Mouse (Mus musculus) kidney, embryonic 15.5 days (tissue): Measurements from ENCODE around the gene Tnni2. TPM values are rescaled to one million over a fixed set of nuclear protein-coding genes. Genes with fewer than 3 reads are reported as not detected.
"Not testable (repeated sequence)": the region's sequence is repeated elsewhere in the genome, so short reads cannot be mapped to it uniquely, and the experiment has no call there.

Source experiments
- ATAC-seq: fragments of 200-750 bp; cut with Nextera tagmentation; replicated peaks from 2 replicates; pipeline ENCODE4 v1.8.0; 2017; ENCODE audit warnings: moderate TSS enrichment; ENCODE audit not compliant: low FRiP score
- H3K27ac ChIP-seq: fragments of 300-500 bp; sonication (generic); 2 replicates; pipeline ENCODE4 v1.5.1; 2015; ENCODE audit warnings: mild to moderate bottlenecking, inconsistent platforms
- H3K27me3 ChIP-seq: fragments of 300-500 bp; sonication (generic); 2 replicates; pipeline ENCODE4 v1.6.1; 2015; ENCODE audit warnings: inconsistent platforms
- H3K36me3 ChIP-seq: fragments of 300-500 bp; sonication (generic); 2 replicates; pipeline ENCODE4 v1.6.1; 2015; ENCODE audit warnings: inconsistent platforms
- H3K4me1 ChIP-seq: fragments of 300-500 bp; sonication (generic); 2 replicates; pipeline ENCODE4 v1.6.1; 2015; ENCODE audit warnings: inconsistent platforms
- H3K4me2 ChIP-seq: fragments of 300-500 bp; sonication (generic); 2 replicates; pipeline ENCODE4 v1.6.1; 2015; ENCODE audit warnings: moderate library complexity, mild to moderate bottlenecking, inconsistent platforms
- H3K4me3 ChIP-seq: fragments of 300-500 bp; sonication (generic); replicated peaks from 2 replicates; pipeline ENCODE4 v1.5.1; 2015; ENCODE audit warnings: mild to moderate bottlenecking, inconsistent platforms
- H3K9ac ChIP-seq: fragments of 300-500 bp; sonication (generic); 2 replicates; pipeline ENCODE4 v1.6.1; 2015; ENCODE audit warnings: mild to moderate bottlenecking, inconsistent platforms
- H3K9me3 ChIP-seq: fragments of 300-500 bp; sonication (generic); replicated peaks from 2 replicates; pipeline ENCODE4 v1.6.1; 2016; ENCODE audit warnings: inconsistent platforms
- WGBS: fragments of 180-500 bp; shearing (Covaris S2); methylation state at CpG from one replicate; pipeline ENCODE4 v1.1.7; 2015; ENCODE audit warnings: mixed read lengths; 5-methylcytosine and 5-hydroxymethylcytosine counted together
- polyA plus RNA-seq: library from polyadenylated mRNA; unstranded; fragments of >200 nt; fragmentation: Nextera tagmentation; extraction: Ambion mirVana; gene quantifications from 2 replicates; pipeline ENCODE4 v1.2.1, GENCODE M21; 2015

Gene Tnni2
- 19.0 and 45.8 TPM in 2 replicates for polyA plus RNA-seq

GRCm38 (mm10) chr7:142441585-142441984 lies at the start of gene Tnni2:
TSS of gene Tnni2 (plus strand) at chr7:142441808.
- H3K27me3 ChIP-seq = no peaks in the 10 kb centered on the region
- 72% methylated on average over 9 of the region's 9 CpGs for WGBS

GRCm38 (mm10) chr7:142393191-142393590 lies 48.4 kb upstream of the Tnni2 start:
- H3K27me3 ChIP-seq = no peaks in the 10 kb centered on the region
- H3K4me1 ChIP-seq = peaks cover 23% of the 10 kb centered on the region
- H3K36me3 ChIP-seq = no peaks in the 10 kb centered on the region
- H3K4me3 ChIP-seq = no peak overlapping the region
- no peak; the same call in 1 of the 2 replicates for ATAC-seq
- no peak overlapping the region for H3K4me2 ChIP-seq
- WGBS = 15% methylated on average over 4 of the region's 4 CpGs
- no peak overlapping the region for H3K9ac ChIP-seq
- no peaks in the 10 kb centered on the region for H3K9me3 ChIP-seq
- H3K27ac ChIP-seq = peak overlapping the region; percentile 46

More at GRCm38 (mm10) chr7:142441585-142441984, at the start of gene Tnni2:
- Histone ChIP-seq H3K27ac (peak within 1 kb of the TSS; percentile 55), H3K9ac (0 out of 2 replicates have a peak within 1 kb of the TSS, but pooled peaks have one; percentile 15), H3K9me3 (no peaks in the 10 kb centered on the region), H3K36me3 (no peaks in the 10 kb centered on the region), H3K4me1 (peaks cover 27% of the 10 kb centered on the region), H3K4me3 (no peak within 1 kb of the TSS), H3K4me2 (no peak within 1 kb of the TSS)
- ATAC-seq = no peak

- Histone ChIP-seq H3K27ac (peak overlapping the region; percentile 46), H3K27me3 (no peaks in the 10 kb centered on the region), H3K4me3 (no peak overlapping the region), H3K4me1 (peaks cover 29% of the 10 kb centered on the region), H3K9ac (no peak overlapping the region), H3K36me3 (no peaks in the 10 kb centered on the region), H3K4me2 (no peak overlapping the region), H3K9me3 (no peaks in the 10 kb centered on the region)
- 62% methylated on average over 6 of the region's 6 CpGs for whole genome bisulfite sequencing
- ATAC-seq = no peak
These were observed 47.1 kb upstream of the Tnni2 start for GRCm38 (mm10) chr7:142394261-142395190.

GRCm38 (mm10) chr7:142395472-142395871 lies 46.1 kb upstream of the Tnni2 start:
- Histone ChIP-seq H3K9me3 (no peaks in the 10 kb centered on the region), H3K4me3 (no peak overlapping the region), H3K27me3 (no peaks in the 10 kb centered on the region), H3K27ac (no peak overlapping the region), H3K4me1 (peaks cover 39% of the 10 kb centered on the region), H3K9ac (no peak overlapping the region), H3K4me2 (no peak overlapping the region), H3K36me3 (no peaks in the 10 kb centered on the region)
- ATAC-seq = no peak
- WGBS = 91% methylated on average over 4 of the region's 4 CpGs

GRCm38 (mm10) chr7:142396611-142397010 lies 45.0 kb upstream of the Tnni2 start:
- Histone ChIP-seq H3K4me2 (no peak overlapping the region), H3K27me3 (no peaks in the 10 kb centered on the region)
- no peak for ATAC-seq

GRCm38 (mm10) chr7:142398052-142398451 lies 43.6 kb upstream of the Tnni2 start:
- 64% methylated on average over 2 of the region's 2 CpGs for WGBS
- H3K4me1 ChIP-seq = peaks cover 44% of the 10 kb centered on the region
- H3K36me3 ChIP-seq = no peaks in the 10 kb centered on the region
- no peak overlapping the region for H3K9ac ChIP-seq
- no peak overlapping the region for H3K4me3 ChIP-seq
- no peaks in the 10 kb centered on the region for H3K27me3 ChIP-seq
- ATAC-seq = 0 out of 2 replicates have a peak, but pooled peaks have one; percentile 20
- H3K9me3 ChIP-seq = no peaks in the 10 kb centered on the region
- no peak overlapping the region for H3K4me2 ChIP-seq
- peak overlapping the region; percentile 70 for H3K27ac ChIP-seq

More at GRCm38 (mm10) chr7:142396611-142397010, 45.0 kb upstream of the Tnni2 start:
- 94% methylated on average over 1 of the region's 1 CpGs for WGBS
- Histone ChIP-seq H3K9ac (no peak overlapping the region), H3K36me3 (no peaks in the 10 kb centered on the region), H3K4me3 (no peak overlapping the region), H3K9me3 (no peaks in the 10 kb centered on the region), H3K4me1 (peaks cover 47% of the 10 kb centered on the region), H3K27ac (no peak overlapping the region)

- H3K36me3 ChIP-seq = no peaks in the 10 kb centered on the region
These were observed 42.4 kb upstream of the Tnni2 start for GRCm38 (mm10) chr7:142399250-142399649.

GRCm38 (mm10) chr7:142400112-142400749 lies 41.4 kb upstream of the Tnni2 start:
- Histone ChIP-seq H3K36me3 (no peaks in the 10 kb centered on the region), H3K4me3 (no peak overlapping the region), H3K4me2 (no peak overlapping the region), H3K9me3 (no peaks in the 10 kb centered on the region), H3K9ac (no peak overlapping the region), H3K27me3 (no peaks in the 10 kb centered on the region), H3K4me1 (peaks cover 33% of the 10 kb centered on the region), H3K27ac (peak overlapping the region; percentile 70)
- 57% methylated on average over 7 of the region's 7 CpGs for WGBS
- no peak for ATAC-seq

More at GRCm38 (mm10) chr7:142399250-142399649, 42.4 kb upstream of the Tnni2 start:
- WGBS = 48% methylated on average over 1 of the region's 1 CpGs
- Histone ChIP-seq H3K27ac (peak overlapping the region; percentile 70; the same call in 1 of the 2 replicates), H3K9ac (no peak overlapping the region), H3K9me3 (no peaks in the 10 kb centered on the region), H3K4me2 (no peak overlapping the region), H3K4me3 (no peak overlapping the region), H3K27me3 (no peaks in the 10 kb centered on the region), H3K4me1 (peaks cover 40% of the 10 kb centered on the region)
- ATAC-seq = 0 out of 2 replicates have a peak, but pooled peaks have one; percentile 24

- no peak overlapping the region for H3K9ac ChIP-seq
- no peaks in the 10 kb centered on the region for H3K27me3 ChIP-seq
- H3K9me3 ChIP-seq = no peaks in the 10 kb centered on the region
- H3K4me3 ChIP-seq = no peak overlapping the region
- 39% methylated on average over 7 of the region's 7 CpGs for WGBS
- peak overlapping the region; percentile 70 for H3K27ac ChIP-seq
- H3K4me2 ChIP-seq = no peak overlapping the region
- peaks cover 33% of the 10 kb centered on the region for H3K4me1 ChIP-seq
- ATAC-seq = peak; percentile 59; the same call in 1 of the 2 replicates
- no peaks in the 10 kb centered on the region for H3K36me3 ChIP-seq
These were observed 40.9 kb upstream of the Tnni2 start for GRCm38 (mm10) chr7:142400750-142401142.

GRCm38 (mm10) chr7:142403591-142403990 lies 38.0 kb upstream of the Tnni2 start:
- H3K9me3 ChIP-seq = no peaks in the 10 kb centered on the region
- H3K4me2 ChIP-seq = no peak overlapping the region
- H3K27me3 ChIP-seq = no peaks in the 10 kb centered on the region
- no peak overlapping the region for H3K4me3 ChIP-seq
- no peak overlapping the region for H3K9ac ChIP-seq
- no peak for ATAC-seq
- peak overlapping the region; percentile 39; the same call in 1 of the 2 replicates for H3K27ac ChIP-seq
- H3K4me1 ChIP-seq = peaks cover 29% of the 10 kb centered on the region
- no peaks in the 10 kb centered on the region for H3K36me3 ChIP-seq
- 70% methylated on average over 4 of the region's 4 CpGs for WGBS

- WGBS = 88% methylated on average over 5 of the region's 5 CpGs
- H3K27ac ChIP-seq, H3K9ac ChIP-seq, H3K4me2 ChIP-seq, H3K4me3 ChIP-seq, H3K36me3 ChIP-seq, H3K27me3 ChIP-seq, ATAC-seq, H3K9me3 ChIP-seq: not testable (repeated sequence)
- peaks cover 17% of the 10 kb centered on the region; the same call in 1 of the 2 replicates for H3K4me1 ChIP-seq
These were observed 36.5 kb upstream of the Tnni2 start for GRCm38 (mm10) chr7:142405134-142405533.

- WGBS = 76% methylated on average over 4 of the region's 4 CpGs
- Histone ChIP-seq H3K4me2 (no peak overlapping the region), H3K4me3 (no peak overlapping the region), H3K9ac (no peak overlapping the region), H3K4me1 (peaks cover 6% of the 10 kb centered on the region; the same call in 1 of the 2 replicates), H3K27ac (no peak overlapping the region), H3K27me3 (no peaks in the 10 kb centered on the region), H3K9me3 (no peaks in the 10 kb centered on the region), H3K36me3 (no peaks in the 10 kb centered on the region)
- no peak for ATAC-seq
These were observed 33.7 kb upstream of the Tnni2 start for GRCm38 (mm10) chr7:142407935-142408334.
